Mouse (Mus musculus): ENCODE data around the gene Iqschfp.

Iqschfp gene

DNA sequence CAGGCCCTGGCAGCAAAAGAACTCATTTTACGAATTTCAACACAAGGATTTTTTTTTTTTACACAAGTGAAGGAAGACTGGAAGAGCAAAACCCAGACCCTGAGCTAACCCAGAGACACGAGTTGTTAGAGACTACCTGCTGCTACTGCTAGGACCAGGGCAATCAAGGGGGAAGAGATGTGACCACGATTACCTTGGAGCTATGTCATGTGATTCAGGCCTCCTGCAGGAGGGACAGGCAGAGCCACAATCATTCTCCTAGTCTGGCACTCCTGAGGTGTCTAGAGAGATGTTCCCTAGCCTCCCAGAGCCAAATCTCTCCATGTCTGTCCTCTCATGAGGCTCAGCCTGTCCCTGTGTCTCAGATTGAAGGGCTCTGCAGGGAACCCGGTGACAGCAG lies 634.4 kb downstream of the Iqschfp start:
- DNase-seq (ENCODE audit: low spot score), result no peak

DNA sequence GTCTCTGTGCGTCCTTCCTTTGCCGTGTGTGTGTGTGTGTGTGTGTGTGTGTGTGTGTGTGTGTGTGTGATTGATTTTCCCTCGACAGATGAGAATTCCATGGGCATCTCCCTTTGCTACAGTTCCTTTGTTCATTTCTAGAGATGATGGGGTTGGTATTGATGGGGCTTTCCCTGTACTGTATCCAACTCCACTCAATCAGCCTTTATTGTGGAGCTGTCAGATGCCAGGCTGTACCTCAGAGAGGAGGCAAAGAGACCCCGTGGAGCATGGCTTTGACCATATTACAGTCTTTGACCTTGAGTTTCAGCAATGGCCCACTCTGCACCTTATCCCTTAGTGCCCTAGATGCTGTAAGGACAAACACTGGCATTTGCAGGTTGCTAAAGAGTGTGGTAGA lies 635.1 kb downstream of the Iqschfp start:
- no peak for DNase-seq (ENCODE audit: low spot score)

DNA sequence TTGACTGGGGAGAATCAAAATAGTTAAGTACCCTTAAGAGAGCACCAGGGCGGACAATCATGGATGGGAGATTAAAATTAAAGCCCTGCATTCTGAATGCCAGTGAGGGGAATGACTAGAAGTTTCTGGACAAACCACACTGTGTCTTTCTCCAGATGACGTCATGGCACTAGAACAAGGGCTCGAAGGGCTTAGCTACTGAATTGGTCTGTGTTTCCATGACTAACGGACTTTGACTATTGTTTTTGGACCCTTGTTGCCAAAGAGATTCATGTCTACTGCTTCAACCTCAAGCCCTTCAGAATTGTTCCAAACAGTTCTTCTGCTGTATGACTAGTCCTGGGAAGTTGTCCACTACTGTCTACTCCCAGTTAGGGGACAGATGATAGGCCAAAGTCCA lies 639.9 kb downstream of the Iqschfp start:
- no peak for DNase-seq (ENCODE audit: low spot score)

DNA sequence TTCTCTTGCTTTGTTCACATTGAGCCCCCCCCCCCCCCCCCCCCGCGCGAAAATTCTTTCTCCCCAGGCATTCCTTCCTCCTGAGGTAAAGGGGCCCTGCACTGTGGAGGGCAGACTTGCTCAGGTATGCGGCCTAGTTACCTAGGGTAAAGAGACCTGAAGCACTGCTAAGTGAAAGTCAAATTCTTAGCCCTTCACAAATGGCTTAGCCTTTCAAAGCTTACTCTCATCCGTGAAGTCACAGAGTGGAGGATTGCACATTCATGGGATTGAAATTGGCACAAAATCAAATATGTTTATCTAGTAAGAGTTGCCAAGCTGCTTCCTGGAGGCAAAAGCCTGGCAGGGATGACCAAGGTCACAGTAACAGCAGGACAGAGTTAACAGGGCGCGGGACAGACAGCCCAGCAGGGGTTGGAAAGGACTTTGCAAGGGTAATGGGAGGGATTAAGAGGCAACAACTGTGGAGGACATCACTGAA lies 642.6 kb downstream of the Iqschfp start:
- DNase-seq (ENCODE audit: low spot score), result no peak

DNA sequence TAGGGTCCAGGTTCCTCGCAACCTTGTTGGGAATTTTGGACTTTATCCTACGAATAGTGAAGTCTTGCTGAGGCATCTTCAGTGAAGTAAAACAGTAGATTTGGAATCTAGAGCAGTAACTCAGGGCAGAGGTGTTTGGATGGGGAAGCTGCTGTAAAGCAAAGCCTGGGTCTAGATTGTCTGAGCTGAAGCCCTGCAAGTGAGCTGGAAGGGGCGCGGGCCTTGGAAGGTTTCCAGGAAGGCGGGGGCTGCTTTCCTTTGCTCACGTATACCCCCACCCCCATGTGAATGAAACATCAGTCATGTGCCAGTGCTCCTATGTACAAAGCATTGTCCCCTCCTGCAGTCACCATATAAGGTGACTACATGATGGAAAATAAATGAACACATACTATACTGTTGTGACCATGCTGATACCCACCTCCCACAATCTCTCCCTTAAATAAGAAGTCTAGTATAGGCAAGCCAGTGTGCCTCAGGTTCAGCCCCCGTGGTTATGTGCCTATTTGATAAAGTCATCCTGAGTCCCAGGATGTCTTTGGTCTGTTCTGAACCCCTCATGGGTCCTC lies 643.2 kb downstream of the Iqschfp start:
- no peak for DNase-seq (ENCODE audit: low spot score)

DNA sequence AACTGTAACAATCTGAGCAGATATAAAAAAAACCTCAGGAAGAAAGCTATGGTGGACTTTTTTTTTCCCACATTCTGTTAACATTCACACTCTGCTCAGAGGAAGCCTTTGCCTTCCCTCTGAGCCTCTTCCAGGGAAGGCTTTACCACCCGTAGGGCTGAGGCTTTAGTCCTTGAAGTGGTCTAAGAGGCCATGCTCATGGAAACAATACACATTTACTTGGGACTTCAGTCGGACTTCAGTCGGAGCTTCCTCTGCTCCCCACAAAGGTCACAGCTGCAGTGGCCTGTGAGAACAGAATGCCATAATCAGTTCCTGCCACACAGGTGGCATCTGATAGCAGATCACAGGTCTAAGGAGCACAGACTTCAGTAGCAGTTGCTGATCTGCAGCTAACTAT lies 644.0 kb downstream of the Iqschfp start:
- no peak for DNase-seq (ENCODE audit: low spot score)

DNA sequence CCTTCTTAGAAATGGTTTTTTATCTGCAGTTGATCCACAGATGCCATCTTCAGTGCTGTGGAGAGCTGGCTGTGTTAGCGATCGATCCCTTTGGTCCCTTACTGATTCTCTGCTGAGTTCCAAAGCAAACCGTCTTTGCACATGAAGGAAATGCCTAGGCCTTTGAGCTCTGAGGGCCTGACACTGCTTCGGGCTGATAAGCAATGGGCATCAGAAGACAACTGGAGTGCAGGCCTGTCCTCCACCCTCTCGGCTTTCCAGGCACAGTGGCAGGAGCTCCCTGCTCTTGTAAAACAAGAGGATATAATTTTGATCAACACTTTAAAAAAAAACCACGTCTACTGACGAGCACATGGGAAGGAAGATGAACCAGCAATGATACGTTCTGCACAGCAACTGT lies 649.7 kb downstream of the Iqschfp start:
- no peak for DNase-seq (ENCODE audit: low spot score)

DNA sequence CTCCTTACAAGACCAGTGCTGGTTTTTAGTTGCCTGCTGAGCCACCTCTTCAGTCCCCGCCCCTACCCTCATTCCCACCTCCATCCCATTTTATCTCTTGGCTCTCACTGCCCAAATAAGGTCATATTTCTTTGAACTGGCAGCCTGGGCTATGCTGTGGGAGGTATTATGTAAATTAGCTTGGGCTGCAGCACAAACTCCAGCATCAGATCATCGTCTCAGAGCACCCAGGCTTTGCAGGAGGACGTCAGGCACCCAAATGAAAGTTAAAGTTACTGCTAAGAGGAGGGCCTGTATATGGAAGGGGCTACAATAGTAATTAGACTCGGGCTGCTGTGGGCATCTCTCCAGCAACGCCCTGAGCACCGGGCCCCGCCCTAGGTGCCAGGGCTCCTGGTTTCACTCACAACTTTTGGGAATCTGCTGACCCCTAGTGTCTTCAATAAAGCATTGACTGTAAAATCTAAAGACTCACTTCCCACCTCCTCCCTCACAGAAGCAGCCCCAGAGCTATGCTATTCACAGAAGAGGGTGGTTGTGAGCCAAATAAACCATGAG lies 651.0 kb downstream of the Iqschfp start:
- peak; percentile 47 for DNase-seq (ENCODE audit: low spot score)

DNA sequence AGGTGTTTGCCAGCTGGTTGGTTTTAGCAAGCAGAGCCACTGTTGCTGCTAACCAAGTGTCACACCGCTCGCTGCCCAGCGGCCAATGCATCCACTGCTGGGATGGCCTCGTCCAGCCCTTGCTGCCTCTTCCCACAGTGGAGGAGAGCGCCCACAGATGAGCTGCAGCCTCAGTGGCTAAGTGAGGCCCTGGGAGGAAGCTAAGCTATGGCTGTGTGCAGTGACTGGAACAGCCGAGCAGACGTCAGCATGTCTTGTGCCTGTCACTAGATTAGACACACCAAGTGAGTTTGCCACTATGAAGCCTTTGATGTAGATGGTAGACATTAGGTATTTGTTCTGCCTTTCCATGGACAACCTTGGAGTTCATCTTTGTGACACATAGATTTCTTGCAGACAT lies 652.8 kb downstream of the Iqschfp start:
- no peak for DNase-seq (ENCODE audit: low spot score)

DNA sequence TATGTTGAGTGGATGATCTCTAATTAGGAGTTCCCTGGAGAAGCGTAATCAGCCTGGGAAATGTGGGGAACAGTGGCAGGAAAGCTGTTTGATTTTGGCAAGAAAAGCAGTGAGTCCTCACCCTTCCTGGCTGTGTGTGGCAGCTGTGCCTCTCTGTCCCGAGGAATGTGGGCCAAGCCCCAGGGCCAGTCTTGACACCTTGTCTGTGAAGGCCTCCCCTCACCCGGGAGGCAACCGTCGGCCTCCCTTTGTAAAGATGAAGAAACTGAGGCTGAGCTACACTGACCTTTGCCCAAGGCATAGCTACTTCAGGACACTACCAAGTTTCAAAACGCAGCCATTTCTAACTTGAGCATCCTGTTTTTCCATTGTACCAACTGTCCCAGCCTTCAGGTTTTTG lies 653.9 kb downstream of the Iqschfp start:
- DNase-seq (ENCODE audit: low spot score), result no peak

DNA sequence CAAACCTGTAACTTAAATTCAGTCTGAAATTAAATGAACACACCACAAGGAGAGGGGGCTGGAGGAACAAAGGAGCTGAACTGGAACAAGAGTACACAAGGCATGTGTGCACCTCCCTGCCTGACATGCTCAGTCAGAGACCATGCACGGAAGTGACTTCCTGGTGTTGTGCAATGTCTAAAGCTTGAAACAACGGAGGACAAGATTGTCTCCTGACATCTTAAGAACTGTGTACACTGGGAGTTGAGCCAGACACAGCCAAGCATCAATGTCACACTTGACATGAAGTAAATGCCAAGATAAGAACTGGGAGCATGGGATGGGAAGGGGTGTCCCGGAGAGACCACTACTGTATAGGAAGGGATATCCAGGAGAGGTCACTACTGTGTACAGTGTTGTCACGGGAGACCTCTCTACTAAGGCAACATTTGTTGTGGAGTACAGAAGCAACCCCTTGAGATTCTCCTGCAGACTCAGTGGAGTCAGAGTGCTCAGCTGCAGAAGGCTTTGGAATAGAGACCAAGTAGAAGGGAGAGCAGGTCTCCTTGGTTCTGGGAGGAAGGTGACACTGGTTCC lies 663.1 kb downstream of the Iqschfp start:
- no peak for DNase-seq (ENCODE audit: low spot score)

DNA sequence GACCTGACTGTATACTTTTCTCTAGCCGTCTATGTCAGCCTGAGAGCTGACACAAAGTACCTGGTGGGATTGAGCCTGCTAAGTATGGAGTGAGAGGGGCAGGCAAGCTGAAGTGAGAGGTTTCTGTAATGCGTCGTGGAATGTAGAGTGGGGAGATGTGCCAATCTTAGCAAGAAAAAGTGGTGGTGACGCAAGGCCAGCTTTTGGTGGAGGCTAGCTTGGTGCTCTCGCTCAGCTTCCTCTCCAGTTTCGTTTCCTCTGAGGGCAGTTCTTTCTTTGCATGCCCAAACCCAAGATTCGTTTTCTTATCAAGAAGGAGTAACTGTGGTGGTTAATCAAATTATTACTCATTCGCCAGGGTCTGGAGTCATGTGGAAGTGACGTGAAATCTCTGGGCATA lies 664.9 kb downstream of the Iqschfp start:
- no peak for DNase-seq (ENCODE audit: low spot score)

DNA sequence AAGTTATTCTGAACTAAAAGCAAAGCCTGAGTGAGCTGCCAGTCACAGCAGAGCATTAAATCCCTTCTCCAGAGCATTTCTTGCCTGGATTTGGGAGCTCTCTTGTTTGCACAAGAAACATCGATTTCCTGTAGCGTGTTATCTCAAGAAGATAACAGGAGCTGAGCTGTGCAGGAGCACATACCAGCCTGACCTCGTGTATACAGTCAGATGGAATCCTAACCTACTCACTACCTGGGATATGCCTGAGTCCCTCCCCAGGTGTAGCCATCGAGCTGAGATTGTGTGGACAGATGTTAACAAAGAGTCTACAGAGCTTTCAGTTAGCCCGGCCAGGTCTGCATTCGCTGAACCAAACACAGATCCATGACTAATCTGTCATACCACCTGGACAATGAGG lies 666.7 kb downstream of the Iqschfp start:
- DNase-seq (ENCODE audit: low spot score), result no peak

DNA sequence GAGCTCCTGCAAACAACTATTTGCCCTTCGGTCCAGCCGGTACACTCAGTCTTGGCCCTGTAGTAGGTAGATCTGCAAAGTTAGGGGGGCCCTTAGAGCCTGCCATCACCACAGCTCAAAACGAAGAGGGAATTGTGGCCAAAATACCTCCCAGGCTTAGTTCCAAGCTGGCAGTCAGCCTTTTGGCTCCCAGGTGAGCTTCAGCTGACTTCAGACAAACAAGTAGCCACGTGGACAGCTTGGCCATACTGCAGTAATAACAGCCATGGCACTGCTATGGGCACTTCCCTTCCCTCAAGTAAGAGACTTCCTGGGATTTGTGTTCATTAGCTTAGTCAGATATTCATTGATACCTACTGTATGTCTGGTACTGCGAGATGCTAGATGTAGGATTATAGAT lies 668.0 kb downstream of the Iqschfp start:
- DNase-seq (ENCODE audit: low spot score), result no peak

DNA sequence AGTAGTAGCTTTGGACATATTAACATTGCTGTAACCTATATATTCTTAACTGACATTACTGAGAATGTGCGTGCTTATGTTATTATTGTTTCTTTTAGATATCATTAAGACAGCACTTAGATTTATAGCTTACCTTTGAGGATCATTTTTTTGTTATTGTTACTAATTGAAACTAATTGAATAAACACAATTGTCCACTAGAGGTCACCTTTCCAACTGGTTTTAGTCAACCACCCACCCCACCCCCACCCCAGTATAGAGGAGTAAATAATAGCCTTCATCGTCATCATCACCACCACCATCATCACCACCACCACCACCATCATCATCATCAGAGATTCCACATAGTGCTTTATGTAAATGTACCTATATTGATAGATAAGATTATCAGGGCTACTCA lies 670.8 kb downstream of the Iqschfp start:
- DNase-seq (ENCODE audit: low spot score), result no peak

DNA sequence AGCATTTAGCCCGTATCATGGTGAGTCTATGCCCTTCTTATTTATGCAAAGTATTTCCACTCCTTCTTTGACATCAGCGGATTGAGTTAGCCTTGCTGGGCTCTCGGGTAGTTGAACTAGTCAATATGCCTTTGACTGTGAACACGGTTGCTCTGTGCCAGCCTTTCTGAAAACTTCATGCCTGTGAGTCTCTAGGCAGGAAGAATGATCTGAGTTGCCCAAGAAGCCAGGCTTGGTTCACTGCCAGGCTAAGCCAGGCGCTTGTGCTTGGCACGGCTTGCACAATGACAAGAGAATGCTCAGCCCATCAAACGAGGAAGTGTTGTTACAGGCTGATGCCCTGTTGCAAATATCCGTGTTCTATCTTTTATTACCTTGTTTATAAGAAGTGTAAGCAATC lies 671.9 kb downstream of the Iqschfp start:
- DNase-seq (ENCODE audit: low spot score), result no peak

DNA sequence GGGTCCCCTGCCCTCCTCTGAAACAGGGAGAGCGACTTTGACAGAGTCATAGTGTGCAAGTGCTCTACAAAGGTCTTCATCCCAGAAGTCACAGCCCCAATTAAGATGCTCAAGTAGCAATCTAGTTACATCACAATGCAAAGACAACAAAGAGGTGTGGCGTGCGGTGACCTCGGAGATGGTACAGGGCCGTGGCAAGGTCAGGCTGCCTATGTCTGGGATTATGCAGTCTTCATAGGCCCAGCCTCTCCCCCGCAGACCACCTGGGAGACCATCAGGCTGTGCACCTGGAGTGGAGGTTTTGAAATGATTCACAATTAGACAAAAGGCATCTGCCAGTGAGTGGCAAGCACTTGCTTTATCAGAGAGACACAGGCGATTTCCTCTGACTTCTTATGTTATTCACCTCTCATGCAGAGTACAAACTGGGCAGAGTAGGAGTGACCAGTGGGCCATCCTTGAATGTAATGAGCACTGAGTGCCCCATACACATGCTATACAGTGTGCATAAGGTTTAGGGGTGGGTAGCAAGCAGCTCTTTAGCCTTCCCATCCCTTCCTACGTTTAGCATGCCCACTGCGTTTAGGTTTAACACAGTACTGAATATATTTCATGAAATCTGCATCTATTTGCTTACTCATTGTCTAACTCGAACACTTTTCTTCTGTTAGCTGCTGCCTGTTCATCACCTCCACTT lies 673.1 kb downstream of the Iqschfp start:
- no peak for DNase-seq (ENCODE audit: low spot score)

DNA sequence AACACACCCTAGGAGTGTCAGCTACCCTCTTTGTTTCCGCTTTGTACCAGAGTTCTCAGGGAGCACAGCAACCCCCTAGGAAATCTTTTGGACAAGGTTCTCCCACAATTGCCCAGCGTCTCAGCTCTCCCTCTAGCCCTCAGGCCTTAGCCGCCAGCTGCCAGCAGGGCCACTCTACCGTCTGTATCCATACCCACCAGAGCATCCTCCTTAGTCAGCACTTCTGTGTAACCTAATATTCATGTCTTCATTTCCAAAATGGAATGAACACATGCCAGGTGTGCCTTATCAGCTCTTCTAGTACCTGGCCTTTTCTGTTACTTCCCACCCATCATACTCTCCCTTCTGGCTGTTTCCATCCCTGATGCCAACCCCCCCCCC lies 673.6 kb downstream of the Iqschfp start:
- DNase-seq (ENCODE audit: low spot score), result no peak

DNA sequence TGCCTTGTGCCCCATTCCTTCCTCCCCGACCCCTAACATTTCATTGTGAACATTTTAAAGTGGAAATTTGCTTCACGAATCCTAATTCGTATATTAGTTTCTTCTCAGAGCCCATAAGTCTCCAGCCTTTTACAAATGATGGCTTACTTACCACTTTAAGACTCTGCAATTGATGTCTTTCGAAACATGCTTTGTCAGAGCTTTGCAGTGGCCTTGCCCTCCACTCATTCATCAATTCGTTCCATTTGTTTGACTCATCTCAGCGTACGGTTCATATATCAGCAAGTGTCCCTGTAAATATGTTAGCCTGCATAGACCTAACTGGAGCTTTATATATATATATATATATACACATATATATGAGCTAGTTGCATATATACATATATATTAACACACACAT lies 675.5 kb downstream of the Iqschfp start:
- no peak for DNase-seq (ENCODE audit: low spot score)

DNA sequence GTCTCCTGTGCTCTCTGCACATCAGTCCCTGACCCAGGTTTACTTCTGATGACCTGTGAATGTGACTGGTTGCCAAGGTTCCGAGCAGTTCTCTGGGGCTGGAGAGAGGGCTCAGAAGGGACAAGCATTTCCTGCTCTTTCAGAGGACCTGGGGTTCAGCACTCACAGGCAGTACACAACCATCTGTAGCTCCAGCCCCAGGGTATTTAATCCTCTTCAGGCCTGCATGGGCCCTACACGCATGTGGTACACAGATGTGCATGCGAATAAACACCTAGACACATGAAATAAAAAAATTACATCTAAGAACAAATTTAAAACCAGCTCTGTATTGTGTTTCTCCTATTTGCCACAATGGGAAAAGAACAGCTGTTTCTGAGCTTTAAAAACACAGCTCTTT lies 676.1 kb downstream of the Iqschfp start:
- DNase-seq (ENCODE audit: low spot score), result no peak

DNA sequence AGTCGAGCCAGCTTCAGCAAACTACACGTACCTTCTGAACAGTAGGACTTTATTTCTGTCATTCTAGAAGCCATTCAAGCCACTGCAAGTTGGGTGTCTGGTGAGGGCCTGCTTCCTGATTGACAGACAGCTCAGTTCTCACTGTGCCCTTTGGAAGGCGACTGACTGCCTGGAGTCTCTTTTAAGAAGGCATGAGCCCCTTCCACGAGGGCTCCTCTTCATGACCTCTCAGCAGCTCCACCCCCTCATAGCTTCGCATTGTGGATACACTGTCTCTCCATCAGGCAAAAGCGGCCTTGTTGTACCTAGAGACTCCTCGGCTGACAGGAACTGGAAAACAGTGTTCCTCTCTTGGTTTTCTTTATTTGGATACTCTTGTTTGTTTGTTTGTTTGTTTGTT lies 676.7 kb downstream of the Iqschfp start:
- DNase-seq (ENCODE audit: low spot score), result no peak

DNA sequence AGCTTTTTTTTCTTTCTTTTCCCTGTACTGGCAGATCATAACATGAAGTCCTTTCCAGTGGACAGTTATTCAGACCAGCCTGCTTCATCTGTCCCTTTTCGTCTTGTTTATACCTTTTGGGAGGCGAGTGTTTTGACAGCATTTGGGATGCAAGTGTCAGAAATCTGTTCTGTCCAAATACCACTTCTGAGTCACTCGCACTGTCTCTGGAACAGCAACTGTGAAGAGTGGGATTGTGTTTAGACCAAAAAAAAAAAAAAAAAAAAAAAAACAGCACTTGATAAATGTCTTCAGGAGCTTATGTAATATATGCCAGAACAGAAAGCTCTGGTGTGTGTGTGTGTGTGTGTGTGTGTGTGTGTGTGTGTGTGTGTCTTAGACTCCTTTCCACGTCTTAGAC lies 678.3 kb downstream of the Iqschfp start:
- DNase-seq (ENCODE audit: low spot score), result no peak
